Mouse (Mus musculus) bone marrow, adult 2 months (tissue): ENCODE measurements around the gene Gm43517.

Experiments used
- CTCF ChIP-seq: fragments of 200-500 bp; IDR thresholded peaks from 2 replicates; pipeline ENCODE4 v1.5.1; 2011; ENCODE audit warnings: low read length, control low read depth; ENCODE audit not compliant: control insufficient read depth, insufficient read depth
- POLR2A ChIP-seq: fragments of 200-500 bp; IDR thresholded peaks from 2 replicates; pipeline ENCODE4 v1.6.1; 2011; ENCODE audit warnings: low read depth, mild to moderate bottlenecking, control low read depth, low read length, borderline replicate concordance; ENCODE audit not compliant: control insufficient read depth

- no peak for TF ChIP-seq CTCF
- TF ChIP-seq POLR2A, result no peak
These were observed 14.6 kb downstream of the Gm43517 start for GRCm38 (mm10) chr12:49399611-49400010.
